Mouse (Mus musculus) kidney, adult 9 months (tissue): ENCODE measurements at regions not wholly inside any gene's neighbourhood (a gene's known extent, or its start where the extent isn't known, plus 50 kb on each side); places are given as distances from the start of the nearest gene placed in this dataset.

Experiments
- DNase-seq: peaks from one replicate; pipeline ENCODE4 v3.0.0; 2022

DNA sequence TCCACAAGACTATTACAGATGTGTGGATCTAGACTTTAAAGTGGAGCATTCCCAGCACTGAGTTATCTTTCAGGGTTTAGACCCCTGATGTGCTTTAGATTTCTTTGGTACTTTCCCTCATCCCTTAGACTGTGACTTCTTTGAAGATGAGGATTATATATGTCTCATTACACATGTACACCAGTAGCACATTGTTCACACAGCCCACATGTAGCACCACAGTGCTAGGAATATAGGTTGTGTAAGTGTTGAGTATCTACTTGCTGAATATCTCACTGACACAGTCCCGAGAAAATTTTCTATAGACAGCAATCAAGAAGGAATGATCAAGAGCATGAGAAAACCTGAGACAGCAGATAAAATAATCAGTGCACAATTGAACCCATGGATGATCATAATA is 243.4 kb upstream of the Brinp1 start:
- no peak for DNase-seq

DNA sequence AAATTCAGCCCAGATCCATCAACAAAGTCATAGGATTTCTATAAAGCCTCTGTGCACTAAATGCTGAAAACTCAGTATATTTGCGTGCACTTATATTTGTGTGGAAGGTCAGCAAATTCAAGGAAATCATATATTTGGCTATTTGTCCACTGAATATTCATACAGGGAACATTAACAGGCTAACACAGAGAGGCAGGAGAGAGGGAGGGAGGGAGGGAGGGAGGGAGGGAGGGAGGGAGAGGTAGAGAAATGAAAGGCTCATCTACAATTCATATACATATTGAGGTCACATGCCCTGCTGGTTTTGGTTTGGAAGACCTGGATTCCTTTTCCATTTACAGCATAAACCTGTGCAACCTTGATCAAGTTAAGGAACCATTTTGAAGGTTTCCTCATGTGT is 241.9 kb upstream of the Brinp1 start:
- no peak for DNase-seq

DNA sequence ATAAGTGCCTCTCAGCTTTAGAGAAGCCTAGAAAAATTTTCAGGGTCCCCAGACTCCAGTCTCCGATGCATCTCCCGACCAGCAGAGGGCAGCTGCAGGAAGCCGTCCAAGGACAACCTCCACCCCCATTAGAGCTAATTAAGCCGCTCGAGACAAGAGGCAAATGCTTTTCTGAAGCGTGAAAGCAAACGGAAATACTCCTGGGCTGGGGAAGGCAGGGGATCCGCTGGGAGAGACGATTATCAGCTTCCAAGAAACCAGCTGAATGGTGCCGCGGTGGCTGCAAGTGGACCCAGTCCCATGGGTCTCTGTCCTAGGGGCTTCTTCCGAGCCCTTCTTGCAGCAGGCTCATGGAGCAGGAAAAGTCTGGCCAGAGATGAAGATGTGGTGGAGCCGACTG is 241.4 kb upstream of the Brinp1 start:
- DNase-seq, result peak; percentile 39
